Mouse (Mus musculus) telencephalon, adult 2 months (tissue): ENCODE data around the gene Slc22a16.

Experiments used
- DNase-seq: peaks from one replicate; pipeline ENCODE4 v3.0.0-alpha.2; 2011; ENCODE audit warnings: low read depth, low spot score

Slc22a16 gene

DNA sequence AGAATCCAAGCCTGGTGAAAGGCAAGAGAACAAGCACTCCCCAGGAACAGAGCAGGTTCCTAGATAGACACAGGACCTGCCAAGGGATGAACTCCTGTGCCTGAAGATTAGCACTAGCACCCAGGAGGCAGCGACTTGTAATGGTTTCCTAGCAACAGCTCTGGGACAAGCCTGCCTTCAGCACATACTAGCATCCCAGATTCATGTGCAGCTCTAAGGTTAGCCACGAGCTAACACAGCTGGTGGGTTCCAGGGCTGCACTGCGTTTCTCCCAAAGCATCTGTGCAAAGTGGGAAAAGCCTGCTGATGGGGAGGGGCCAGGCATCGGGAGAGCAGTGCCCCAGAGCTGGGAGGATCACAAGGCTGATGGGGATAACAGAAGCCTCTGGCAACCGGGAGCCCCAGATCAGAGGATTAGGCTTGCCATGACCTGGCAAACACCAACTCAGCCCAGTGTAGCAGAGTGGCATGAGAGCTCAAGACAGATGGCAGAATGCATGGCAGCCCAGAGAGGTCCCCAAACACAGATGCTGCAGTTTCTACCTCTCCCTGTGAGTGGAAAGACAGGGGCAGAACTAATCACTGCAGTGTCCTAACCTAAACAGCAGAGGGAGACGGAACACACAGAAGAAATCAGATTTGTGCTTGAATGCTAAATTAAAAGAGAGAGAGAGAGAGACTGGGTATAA, 34.7 kb downstream of the Slc22a16 start:
- DNase-seq, result no peak

DNA sequence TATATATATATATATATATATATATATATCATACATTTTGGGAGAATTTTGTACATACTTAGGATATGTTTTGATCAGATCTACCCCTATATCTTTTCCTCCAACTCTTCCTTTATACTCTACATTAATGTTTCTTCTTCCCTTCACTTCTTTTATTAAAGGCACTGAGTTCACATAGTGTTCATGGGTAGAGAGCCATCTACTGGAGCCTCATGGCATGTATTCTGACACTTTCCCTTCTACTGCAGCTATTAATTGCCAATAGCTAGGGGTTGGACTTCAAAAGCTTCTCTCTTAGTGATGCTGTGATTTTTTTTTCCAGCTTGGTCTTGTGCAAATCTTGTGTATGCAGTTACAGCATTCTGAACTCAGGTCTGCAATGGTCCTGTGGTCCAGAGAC, 47.8 kb downstream of the Slc22a16 start:
- no peak for DNase-seq

DNA sequence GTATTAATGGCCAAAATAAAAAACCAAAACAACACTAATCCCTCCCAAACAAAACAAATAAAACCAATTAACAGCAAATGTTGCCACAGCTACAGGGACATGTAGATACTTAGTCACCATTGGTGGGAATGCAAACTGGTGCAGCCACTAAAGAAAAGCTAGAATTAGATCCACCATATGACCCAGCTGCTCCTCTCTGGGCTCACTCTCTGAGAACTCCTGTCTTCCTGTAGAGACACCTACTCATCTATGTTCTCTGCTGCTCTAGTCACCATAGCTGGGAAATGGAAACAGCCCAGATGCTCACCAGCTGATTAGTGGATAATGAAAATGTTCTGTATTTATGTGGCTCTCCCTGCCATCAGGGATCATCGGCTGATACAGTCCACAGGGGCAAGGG, 49.6 kb downstream of the Slc22a16 start:
- DNase-seq, result peak; percentile 48

DNA sequence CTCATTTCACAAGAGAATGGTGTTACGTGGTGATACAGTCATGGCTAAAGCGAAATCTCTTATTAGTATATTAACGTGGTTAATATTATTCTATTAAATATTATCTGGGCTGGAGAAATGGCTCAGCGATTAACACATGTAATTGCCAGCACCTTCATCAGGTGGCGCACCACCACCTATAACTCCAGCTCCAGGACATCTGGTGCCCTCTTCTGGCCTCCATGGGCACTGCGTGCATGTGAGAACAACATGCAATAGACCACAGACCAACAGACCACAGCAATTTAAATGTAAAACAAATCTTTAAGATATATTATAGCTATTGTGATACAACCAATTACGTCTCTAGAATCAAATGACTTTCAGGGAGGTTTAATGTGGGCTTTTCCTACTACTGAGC, 59.0 kb downstream of the Slc22a16 start:
- DNase-seq, result no peak

DNA sequence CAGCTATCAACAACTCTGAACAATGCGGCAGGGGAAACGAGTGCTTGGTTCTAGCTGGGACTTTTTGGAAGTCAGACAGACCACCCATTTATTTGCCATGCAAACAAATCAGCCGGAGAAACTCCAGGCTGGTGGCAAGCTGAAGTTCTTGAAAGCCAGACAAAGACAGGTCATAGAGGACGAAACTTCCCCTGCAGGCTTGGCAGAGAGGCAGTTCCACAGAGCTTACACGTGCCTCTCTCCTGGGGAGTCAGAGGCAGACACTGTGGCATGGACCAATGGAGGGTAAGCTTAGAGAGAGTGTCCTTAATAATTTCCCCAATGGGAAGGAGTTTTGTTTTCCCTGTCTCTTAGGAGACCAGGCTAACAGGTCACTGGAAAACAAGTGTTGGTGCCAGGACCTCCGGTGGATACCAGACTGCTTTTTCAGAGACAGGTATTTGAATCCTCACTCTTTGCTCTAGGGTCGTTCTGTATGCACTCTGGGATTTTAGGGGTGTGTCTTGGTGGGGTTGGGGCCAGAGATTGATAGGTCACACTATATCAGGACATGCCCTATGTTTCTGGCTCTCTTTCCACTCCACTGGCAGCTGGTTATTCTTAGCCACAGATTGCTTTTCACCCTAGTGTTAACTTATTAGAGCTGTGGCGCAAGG, 59.6 kb downstream of the Slc22a16 start, which contains the start of gene Ddo:
Gene Ddo, plus strand, starts transcription at position 356 of the 656 bp plus-strand sequence.
- DNase-seq, result no peak

DNA sequence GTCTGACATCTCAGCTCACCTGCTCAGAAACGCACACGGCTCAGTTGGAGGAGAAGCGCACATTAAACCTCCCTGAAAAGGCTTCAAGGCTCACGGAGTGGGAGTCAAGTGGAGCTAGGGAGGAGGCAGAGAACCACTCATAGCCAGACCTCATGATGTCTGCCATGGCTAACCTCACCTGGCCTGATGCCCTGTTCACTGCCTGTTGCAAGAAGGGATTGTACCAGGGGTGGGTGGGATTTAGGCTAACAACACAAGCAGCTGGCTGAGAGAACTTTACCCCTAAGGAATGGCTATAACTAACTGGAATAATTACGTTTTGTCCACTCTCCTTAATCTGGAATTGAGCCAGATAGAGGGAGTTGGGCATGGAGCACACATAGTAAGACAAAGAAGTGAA, 60.3 kb downstream of the Slc22a16 start:
- no peak for DNase-seq

DNA sequence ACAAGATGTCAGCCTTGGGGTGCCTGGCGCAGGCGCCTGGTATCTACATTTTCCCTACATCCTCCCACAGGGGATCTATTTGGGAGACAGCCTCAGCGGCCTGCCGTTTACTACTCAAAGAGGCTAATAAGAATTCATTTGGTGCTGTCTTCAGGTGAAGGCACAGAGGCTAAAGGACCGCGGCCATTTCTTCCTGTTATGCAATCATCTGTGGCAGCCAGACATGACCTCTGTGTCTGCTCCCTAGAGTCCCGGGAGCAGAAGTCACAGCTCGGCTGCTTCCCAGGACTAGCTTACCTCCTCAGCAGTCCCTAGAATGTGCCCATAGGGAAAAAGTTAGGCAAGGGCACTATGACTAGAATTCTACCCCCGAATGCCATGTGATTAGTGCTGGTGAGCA, 60.8 kb downstream of the Slc22a16 start:
- DNase-seq, result no peak

DNA sequence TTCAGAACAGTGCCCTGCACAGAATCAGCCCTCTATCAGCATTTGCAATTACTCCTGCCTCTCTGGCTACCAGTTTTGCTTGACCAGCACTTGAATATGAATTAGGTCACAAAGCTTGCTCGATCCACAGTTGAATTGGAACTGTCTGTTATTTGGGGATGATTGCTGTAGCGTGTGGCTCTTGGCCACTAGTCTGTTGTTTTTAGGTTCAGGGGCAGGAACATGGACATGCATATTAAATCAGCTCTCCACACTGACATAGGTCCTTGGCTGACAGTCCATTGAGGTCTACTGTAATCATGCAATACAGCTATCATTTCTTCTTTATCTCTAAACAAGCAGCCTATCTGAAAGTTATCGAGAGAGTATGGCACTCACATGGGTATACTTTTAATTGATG, 62.0 kb downstream of the Slc22a16 start:
- DNase-seq, result no peak

DNA sequence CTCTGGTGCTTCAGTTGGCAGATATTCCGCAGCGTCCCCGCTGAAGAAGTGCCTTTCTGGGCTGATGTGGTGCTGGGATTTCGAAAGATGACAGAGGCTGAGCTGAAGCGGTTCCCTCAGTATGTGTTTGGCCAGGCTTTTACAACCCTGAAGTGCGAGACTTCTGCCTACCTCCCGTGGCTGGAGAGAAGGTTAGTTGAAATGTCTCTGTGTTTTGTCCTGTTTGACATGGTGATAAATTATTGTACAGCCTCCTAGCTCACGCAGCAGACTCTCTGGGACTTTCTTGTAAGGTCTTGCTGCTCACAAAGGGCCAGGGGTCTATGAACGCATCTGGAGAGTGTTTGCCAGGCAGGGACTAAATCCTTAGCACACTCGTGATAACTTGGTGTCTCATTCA, 67.2 kb downstream of the Slc22a16 start:
- no peak for DNase-seq

DNA sequence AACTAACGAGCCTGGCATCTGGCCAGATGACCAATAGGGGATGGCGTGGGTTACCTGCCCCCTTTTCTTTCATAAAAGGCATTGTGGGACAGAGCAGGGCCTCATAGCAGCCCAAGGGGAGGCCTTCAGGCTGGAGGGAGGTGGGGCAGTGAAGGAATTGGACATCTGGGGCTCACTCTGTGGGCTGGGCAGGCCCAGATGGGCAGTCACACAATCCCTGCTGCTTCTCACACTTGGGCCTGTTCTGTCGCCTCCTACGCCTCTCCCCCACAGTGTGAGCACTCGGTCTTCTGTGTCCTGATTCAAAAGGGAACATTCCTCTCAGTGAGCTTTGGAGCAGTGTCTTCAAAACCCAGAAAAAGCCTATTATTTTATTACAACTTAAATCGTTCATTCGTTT, 68.1 kb downstream of the Slc22a16 start:
- peak; percentile 90 for DNase-seq

DNA sequence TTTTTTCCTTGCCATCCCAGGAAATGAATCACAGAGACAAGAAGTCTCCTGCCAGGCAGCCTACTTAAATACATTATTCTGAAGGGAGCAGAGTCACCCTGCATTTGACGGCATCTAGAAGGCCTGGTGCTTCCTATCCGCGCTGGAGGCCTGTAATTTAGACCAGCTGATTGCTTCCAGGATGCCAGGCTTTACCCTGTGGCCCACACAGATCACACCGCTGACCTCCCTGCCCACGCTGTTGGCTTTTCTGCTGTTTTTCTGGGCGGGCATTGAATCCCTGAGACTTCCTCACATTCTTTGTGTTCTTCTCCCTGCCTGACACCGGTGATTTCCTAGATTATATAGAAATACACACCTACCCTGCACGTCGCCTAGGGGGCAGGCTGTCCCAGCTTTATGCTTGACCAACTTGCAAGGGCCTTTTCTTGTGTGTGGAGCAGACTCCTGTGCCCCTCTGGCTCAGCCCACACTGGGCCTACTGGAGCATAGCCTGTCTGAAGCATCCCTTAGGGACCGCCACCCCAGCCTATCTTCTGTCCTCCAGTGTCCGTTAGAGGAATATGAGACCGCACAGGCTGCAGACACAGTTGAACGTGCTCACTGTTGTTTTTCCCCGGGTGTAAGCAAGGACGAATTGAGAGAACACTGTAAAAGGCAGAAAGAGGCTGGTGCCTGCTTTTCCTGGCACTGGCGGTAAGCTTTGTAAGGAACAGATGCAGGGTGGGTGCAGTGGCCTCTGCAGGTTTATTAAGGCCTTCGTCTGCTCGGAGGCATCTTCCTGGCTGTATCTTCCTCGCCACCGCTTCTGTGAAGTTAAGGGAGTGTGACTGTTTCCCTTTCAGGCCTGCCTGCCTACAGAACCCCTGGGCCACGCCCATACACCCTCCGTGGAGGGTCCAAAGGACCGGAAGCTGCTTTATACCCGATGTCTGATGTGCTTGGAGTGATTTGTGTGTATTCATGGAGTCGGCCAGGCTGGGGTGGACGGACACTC, 69.0 kb downstream of the Slc22a16 start:
- peak; percentile 79 for DNase-seq

DNA sequence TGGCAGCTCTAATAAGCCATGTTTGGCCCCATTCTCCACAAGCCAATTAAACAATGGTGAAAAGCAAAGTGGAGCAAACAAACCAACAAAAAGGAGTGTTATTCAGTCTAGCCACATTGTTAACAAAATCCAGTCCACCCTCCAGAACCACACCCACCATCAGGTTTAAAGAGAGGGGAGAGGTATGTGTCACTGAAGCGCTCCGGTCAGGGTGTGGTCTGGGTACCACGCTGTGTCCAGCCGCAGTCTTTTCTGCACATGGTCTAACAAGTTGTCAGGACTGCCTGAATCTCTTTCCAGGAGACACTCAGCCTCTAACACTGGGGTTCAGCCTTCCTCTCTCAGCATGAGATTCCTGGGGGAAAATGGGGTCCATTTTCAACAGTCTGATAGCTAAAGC, 70.3 kb downstream of the Slc22a16 start:
- no peak for DNase-seq

DNA sequence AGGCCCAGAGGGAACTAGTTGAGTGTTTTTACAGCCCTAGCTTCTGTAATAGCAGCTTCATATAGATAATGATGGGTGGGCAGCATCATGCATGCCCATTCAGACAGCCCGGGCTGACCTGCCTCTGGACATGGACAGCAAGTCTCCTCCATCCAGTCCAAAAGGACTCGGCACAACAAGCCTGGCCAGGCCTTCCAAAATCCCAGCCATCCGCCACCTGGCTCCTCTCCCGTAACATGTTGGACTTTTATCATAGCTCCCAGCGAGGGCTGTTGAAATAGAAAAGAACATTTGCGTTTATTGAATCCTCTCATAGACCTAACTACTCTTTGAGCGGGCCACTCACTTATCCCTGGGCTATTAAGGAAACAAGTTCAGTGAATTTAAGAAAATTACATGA, 71.8 kb downstream of the Slc22a16 start:
- no peak for DNase-seq

DNA sequence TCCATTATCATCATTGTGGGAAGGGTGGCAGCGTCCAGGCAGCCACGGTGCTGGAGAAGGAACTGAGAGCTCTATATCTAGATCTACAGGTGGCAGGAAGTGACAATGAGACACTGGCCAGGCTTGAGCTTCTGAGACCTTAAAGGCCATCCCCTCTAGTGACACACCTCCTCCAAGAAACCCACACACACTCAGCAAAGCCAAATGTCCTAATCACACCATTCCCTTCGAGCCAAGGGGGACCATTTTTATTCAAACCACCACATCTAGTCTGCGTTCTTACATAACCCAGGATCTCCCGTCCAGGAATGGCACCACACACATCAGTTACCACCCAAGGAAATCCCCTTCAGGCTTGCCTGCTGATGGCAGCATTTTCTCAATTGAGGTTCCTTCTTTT, 73.0 kb downstream of the Slc22a16 start:
- DNase-seq, result no peak

DNA sequence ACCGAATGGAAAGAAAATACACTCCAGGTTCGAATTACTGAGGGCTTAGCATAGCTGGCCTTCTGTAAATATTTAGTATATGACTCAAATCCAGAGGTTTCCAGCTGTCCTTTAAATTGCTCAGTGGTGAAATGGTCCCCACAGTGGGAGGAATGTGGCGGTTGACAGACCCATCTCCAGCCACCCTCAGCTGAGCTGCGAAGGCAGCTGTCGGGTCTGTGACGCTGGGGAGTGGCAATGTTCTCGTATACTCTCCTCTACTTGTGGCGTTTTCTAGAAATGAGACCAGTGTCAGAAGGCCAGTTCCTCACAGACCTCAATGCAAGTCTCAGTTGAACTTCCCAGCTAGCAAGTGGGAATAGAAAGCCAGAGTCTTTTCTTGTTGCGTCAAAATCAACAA, 74.3 kb downstream of the Slc22a16 start:
- DNase-seq, result no peak

DNA sequence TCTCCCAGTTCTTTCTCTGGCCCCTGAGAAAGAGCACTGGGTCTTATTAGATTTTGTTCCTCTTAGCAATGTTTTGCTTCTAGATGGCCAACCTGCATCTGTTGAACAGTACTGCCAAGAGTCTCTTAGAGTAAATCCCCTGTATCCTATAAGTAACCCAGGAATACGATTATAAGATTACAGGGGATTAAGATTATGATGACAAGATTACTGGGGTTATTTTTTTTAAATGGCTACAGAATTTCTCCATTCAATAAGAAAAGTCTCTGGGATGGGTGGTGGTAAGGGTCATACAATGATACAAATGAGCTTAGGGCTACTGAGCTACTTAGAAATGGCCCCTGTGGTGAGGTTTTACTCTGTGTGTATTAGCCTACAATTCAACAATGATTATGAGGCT, 75.2 kb downstream of the Slc22a16 start:
- no peak for DNase-seq

DNA sequence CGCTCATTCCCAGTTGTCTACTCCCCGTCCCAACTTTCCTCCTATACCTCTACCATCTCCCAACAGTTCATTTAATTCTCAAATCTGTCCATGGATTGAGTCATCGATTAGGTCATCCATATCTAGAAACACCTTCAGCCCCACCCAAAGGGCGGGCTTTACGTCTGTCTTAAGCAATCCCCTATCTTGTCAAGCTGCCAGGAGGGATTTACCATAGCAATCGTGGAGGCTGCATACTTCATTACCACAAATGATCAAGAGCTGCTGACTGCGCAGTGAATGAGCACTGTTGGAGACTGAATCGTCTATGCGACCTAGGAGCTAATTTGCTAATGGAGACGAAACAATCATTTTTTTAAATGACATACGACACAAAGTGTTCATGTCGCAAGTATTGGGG, 78.6 kb downstream of the Slc22a16 start:
- DNase-seq, result no peak

DNA sequence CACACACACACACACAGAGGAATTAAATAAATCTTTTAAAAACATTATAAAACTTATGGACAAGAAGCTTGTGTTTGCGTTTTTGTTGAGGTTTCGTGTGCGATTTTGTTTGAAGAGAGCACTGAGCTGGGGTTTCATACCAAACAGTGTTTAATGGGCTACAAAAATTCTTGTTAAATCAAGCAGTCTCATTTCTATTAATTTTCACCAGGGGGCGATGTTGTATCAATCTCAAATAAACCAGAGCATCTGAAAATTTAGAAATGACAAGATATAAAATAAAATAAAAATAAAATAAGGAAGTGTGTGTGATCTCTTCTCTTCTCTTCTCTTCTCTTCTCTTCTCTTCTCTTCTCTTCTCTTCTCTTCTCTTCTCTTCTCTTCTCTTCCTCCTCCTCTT, 79.5 kb downstream of the Slc22a16 start:
- peak; percentile 58 for DNase-seq

DNA sequence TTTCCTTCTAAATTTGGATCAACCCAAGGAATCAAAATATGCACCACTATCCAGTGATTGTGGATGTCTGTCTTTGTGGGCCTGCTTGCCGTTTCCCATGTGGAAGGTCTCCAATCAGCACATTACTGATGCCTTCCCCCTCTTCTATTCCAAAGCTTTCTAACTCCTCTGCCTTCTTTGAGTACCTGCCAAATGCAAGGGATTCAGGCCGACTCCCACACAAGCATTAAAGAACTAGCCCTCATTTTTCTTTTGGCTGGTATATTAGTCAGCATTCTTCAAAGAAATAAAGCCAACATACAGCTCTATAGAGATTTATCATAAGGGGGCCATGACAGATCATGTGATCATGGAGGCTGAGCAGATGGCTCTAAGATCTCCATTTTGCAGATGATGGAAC, 81.5 kb downstream of the Slc22a16 start:
- peak; percentile 39 for DNase-seq
